Mouse (Mus musculus) olfactory bulb, adult 2 months (tissue): ENCODE data around the gene OR5BS1P.

Source experiments
- CTCF ChIP-seq: fragments of 200-500 bp; IDR thresholded peaks from 2 replicates; pipeline ENCODE4 v1.5.1; 2012; ENCODE audit warnings: low read depth, mild to moderate bottlenecking, low read length, moderate library complexity; ENCODE audit not compliant: insufficient read depth
- POLR2A ChIP-seq: fragments of 200-500 bp; IDR thresholded peaks from 2 replicates; pipeline ENCODE4 v1.6.1; 2012; ENCODE audit warnings: mild to moderate bottlenecking, low read depth, low read length, moderate library complexity; ENCODE audit not compliant: insufficient read depth

DNA sequence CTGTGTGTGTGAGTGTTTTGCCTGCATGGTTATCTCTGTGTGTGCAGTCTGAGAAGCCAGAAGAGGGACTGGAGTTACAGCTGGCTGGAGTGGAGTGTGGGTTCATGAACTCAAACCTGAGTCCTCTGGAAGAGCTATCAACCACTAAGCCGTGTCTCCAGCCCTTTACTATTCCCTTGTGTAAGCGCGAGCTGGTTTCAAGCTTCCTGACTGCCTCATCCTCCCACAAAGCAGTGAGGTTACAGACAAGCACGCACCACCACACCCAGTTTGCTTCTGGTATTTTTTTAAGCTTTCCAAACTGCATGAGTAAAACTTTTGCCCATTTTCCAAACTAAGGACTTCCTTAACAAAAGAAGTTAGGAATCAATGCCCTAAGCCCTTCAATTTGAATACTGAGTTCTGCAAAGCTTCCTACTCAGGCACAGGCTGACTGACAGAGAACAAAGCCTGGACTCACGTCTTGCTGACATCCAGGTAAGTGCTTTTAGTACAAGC, 58.4 kb downstream of the OR5BS1P start:
- TF ChIP-seq POLR2A (no peak), CTCF (no peak)
